Mouse (Mus musculus): ENCODE measurements around the gene Atrx. TPM values are rescaled to one million over a fixed set of nuclear protein-coding genes. Genes with fewer than 3 reads are reported as not detected.
"Not testable (repeated sequence)": the region's sequence is repeated elsewhere in the genome, so short reads cannot be mapped to it uniquely, and the experiment has no call there.

Gene Atrx
- 116 and 123 TPM in 2 replicates for polyA plus RNA-seq (2012; ENCODE audit: insufficient read depth, insufficient read length, missing spikeins)

GRCm38 (mm10) chrX:105928861-105929477 lies at the start of gene Atrx:
Gene Atrx (minus strand): TSS chrX:105929403.
- H3K4me1 ChIP-seq (ENCODE audit: control insufficient read depth, insufficient read depth, low read length), result peaks cover 17% of the 10 kb centered on the region
- peak within 1 kb of the TSS; percentile 97 for H3K27ac ChIP-seq (ENCODE audit: insufficient read depth, low read depth, low read length)
- TF ChIP-seq POLR2A (IDR thresholded peaks at IDR 0.05; ENCODE audit: borderline replicate concordance, low read depth, low read length) (no peak), CTCF (IDR thresholded peaks at IDR 0.05; ENCODE audit: low read depth, low read length) (no peak)
- peak within 1 kb of the TSS; percentile 95 for H3K4me3 ChIP-seq (ENCODE audit: insufficient read depth, low read length)

GRCm38 (mm10) chrX:105957091-105957490 lies 27.9 kb upstream of the Atrx start:
- H3K4me3 ChIP-seq (ENCODE audit: insufficient read depth, low read length); H3K4me1 ChIP-seq (ENCODE audit: control insufficient read depth, insufficient read depth, low read length); H3K27ac ChIP-seq (ENCODE audit: insufficient read depth, low read depth, low read length): not testable (repeated sequence)

GRCm38 (mm10) chrX:105953999-105954398 lies 24.8 kb upstream of the Atrx start:
- TF ChIP-seq POLR2A (IDR thresholded peaks at IDR 0.05; ENCODE audit: borderline replicate concordance, low read depth, low read length) (no peak), CTCF (IDR thresholded peaks at IDR 0.05; ENCODE audit: low read depth, low read length) (no peak)
- Histone ChIP-seq H3K4me1 (ENCODE audit: control insufficient read depth, insufficient read depth, low read length) (no peaks in the 10 kb centered on the region), H3K27ac (ENCODE audit: insufficient read depth, low read depth, low read length) (no peak overlapping the region), H3K4me3 (ENCODE audit: insufficient read depth, low read length) (no peak overlapping the region)

GRCm38 (mm10) chrX:105946357-105946756 lies 17.2 kb upstream of the Atrx start:
- Histone ChIP-seq H3K4me3 (ENCODE audit: insufficient read depth, low read length) (no peak overlapping the region), H3K27ac (ENCODE audit: insufficient read depth, low read depth, low read length) (no peak overlapping the region), H3K4me1 (ENCODE audit: control insufficient read depth, insufficient read depth, low read length) (no peaks in the 10 kb centered on the region)
- TF ChIP-seq CTCF (IDR thresholded peaks at IDR 0.05; ENCODE audit: low read depth, low read length) (no peak), POLR2A (IDR thresholded peaks at IDR 0.05; ENCODE audit: borderline replicate concordance, low read depth, low read length) (no peak)

- H3K27ac ChIP-seq (ENCODE audit: insufficient read depth, low read depth, low read length), result no peak overlapping the region
- no peak overlapping the region for H3K4me3 ChIP-seq (ENCODE audit: insufficient read depth, low read length)
- TF ChIP-seq POLR2A (IDR thresholded peaks at IDR 0.05; ENCODE audit: borderline replicate concordance, low read depth, low read length) (no peak), CTCF (IDR thresholded peaks at IDR 0.05; ENCODE audit: low read depth, low read length) (no peak)
- H3K4me1 ChIP-seq (ENCODE audit: control insufficient read depth, insufficient read depth, low read length), result no peaks in the 10 kb centered on the region
These were observed 10.0 kb upstream of the Atrx start for GRCm38 (mm10) chrX:105939245-105939644.

- no peaks in the 10 kb centered on the region for H3K4me1 ChIP-seq (ENCODE audit: control insufficient read depth, insufficient read depth, low read length)
- no peak overlapping the region for H3K4me3 ChIP-seq (ENCODE audit: insufficient read depth, low read length)
- TF ChIP-seq POLR2A (IDR thresholded peaks at IDR 0.05; ENCODE audit: borderline replicate concordance, low read depth, low read length) (no peak), CTCF (IDR thresholded peaks at IDR 0.05; ENCODE audit: low read depth, low read length) (no peak)
- no peak overlapping the region for H3K27ac ChIP-seq (ENCODE audit: insufficient read depth, low read depth, low read length)
These were observed 8.5 kb upstream of the Atrx start for GRCm38 (mm10) chrX:105937736-105938135.

GRCm38 (mm10) chrX:105934341-105934740 lies 5.1 kb upstream of the Atrx start:
- TF ChIP-seq CTCF (IDR thresholded peaks at IDR 0.05; ENCODE audit: low read depth, low read length), result no peak
- no peak for TF ChIP-seq POLR2A (IDR thresholded peaks at IDR 0.05; ENCODE audit: borderline replicate concordance, low read depth, low read length)

GRCm38 (mm10) chrX:105929478-105930038 lies 355 bp upstream of the Atrx start:
- Histone ChIP-seq H3K4me1 (ENCODE audit: control insufficient read depth, insufficient read depth, low read length) (peaks cover 14% of the 10 kb centered on the region), H3K27ac (ENCODE audit: insufficient read depth, low read depth, low read length) (peak overlapping the region; percentile 23; the same call in 1 of the 2 replicates), H3K4me3 (ENCODE audit: insufficient read depth, low read length) (peak overlapping the region; percentile 95)
- TF ChIP-seq CTCF (IDR thresholded peaks at IDR 0.05; ENCODE audit: low read depth, low read length) (no peak), POLR2A (IDR thresholded peaks at IDR 0.05; ENCODE audit: borderline replicate concordance, low read depth, low read length) (no peak)

More at GRCm38 (mm10) chrX:105934341-105934740, 5.1 kb upstream of the Atrx start:
- H3K27ac ChIP-seq (ENCODE audit: insufficient read depth, low read depth, low read length), result no peak overlapping the region
- no peak overlapping the region for H3K4me3 ChIP-seq (ENCODE audit: insufficient read depth, low read length)
- peaks cover 2% of the 10 kb centered on the region; the same call in 1 of the 2 replicates for H3K4me1 ChIP-seq (ENCODE audit: control insufficient read depth, insufficient read depth, low read length)

- peak overlapping the region; percentile 97 for H3K27ac ChIP-seq (ENCODE audit: insufficient read depth, low read depth, low read length)
- TF ChIP-seq POLR2A (IDR thresholded peaks at IDR 0.05; ENCODE audit: borderline replicate concordance, low read depth, low read length) (no peak), CTCF (IDR thresholded peaks at IDR 0.05; ENCODE audit: low read depth, low read length) (no peak)
- peak overlapping the region; percentile 95 for H3K4me3 ChIP-seq (ENCODE audit: insufficient read depth, low read length)
- peaks cover 17% of the 10 kb centered on the region for H3K4me1 ChIP-seq (ENCODE audit: control insufficient read depth, insufficient read depth, low read length)
These were observed 1.0 kb downstream of the Atrx start for GRCm38 (mm10) chrX:105927941-105928860.
